Mouse (Mus musculus): Measurements from ENCODE around the gene Mtrf1.
A peak's percentile ranks its signal among the peaks of the same experiment; 100 is the strongest.

Gene Mtrf1

DNA sequence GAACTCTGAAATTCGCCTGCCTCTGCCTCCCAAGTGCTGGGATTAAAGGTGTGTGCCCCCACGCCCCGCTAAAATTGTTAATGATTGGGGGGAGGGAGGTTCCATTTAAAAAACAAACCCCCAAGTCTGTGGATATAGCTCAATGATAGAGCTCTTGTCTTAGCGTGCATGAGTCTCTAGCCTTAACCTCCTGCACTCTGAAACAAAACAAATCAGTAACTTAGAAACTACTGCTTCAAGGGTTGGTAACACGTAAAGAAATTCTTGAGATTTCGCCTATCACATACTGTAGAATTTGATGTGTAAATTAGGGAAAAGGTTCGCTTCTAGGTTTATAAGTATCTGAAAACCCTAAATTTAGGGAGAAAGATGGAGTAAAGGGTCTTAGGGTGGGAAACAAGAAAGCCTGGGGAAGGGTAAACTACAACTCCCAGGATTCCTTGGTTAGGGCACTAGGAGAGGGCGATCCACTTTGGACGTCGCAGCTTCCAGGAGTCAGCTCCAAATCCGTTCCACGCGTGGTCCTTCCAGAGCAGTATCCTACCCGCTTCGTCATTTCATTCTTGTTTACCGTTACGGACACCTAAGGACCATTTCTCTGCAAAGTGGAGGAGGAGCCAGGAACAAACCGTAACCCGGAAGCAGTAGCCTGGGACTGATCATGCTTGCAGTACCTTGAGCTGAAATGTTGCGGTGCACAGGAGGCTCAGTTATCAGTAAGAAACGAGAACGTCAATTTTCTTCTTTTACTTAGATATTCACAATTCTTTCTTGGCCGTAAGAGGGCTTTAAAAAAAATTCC is at the start of gene Mtrf1:
TSS of gene Mtrf1 (plus strand) at position 452 of the 802 bp plus-strand sequence.
- DNase-seq = peak; percentile 61 to 74

DNA sequence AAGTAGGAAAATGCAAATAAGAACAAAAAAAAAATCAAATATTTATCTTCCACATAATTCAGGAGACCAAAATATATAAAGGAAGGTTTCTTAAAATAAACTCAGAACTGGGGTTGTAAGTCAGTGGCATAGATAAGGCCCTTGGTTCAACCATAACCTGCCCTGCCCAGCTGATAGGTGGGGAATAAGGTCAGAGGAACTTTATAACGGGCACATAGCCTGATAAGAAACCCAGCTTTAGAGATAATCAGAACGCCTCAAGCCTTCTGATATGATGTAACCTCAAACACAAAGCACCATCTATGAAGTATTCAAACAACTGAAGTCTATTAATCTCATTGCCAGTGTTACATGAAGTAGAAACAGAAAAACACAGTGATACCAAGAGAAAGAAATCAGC is 39.5 kb upstream of the Mtrf1 start:
- no peak for DNase-seq

DNA sequence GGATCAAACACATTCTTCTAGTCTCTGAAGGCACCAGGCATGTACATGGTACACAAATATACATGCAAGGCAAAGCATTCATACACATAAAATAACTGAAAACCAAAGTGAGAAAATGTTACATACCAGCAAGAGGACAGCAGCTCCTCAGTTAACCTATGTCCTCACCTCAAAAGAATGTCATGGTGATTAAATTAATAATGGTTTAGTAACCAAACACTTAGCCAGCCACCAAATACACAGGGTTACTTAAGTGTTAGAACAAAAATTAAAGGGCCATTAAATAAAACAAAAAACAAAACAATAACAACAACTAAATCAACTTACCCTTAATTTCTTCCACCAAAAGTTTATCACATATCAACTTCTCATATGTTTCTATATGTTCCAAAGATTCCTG is 20.5 kb upstream of the Mtrf1 start:
- DNase-seq = no peak

DNA sequence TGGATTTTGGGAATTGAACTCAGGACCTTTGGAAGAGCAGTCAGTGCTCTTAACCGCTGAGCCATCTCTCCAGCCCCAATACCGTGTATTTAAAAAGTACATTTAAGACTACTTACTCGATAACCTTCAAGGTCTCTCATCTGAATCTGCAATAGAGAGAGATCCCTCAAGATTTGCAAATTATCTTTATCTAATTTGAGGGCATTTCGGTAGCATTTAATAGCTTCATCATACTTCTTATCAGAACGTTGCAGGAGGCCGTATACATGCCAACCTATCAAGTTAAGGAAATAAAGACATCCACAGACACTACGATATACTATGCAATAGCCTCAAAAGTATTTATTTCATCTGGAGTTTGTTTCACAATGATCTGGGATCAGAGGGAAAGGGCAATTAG is 14.5 kb upstream of the Mtrf1 start:
- no peak for DNase-seq

DNA sequence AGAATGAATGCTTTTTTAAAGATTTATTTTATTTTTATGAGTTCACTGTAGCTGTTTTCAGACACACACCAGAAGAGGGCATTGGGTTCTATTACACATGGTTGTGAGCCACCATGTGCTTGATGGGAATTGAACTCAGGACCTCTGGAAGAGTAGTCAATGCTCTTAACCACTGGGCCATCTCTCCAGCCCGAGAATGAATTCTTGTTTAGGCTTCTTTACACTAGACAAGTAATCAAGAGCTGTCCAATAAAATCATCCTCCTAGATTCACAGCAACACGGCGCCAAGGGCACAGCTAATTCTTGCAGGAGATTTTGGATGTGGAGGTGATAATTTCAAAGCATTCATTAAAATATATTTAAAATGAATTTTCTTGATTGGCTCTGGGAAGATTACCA is 9.3 kb upstream of the Mtrf1 start:
- DNase-seq = no peak

DNA sequence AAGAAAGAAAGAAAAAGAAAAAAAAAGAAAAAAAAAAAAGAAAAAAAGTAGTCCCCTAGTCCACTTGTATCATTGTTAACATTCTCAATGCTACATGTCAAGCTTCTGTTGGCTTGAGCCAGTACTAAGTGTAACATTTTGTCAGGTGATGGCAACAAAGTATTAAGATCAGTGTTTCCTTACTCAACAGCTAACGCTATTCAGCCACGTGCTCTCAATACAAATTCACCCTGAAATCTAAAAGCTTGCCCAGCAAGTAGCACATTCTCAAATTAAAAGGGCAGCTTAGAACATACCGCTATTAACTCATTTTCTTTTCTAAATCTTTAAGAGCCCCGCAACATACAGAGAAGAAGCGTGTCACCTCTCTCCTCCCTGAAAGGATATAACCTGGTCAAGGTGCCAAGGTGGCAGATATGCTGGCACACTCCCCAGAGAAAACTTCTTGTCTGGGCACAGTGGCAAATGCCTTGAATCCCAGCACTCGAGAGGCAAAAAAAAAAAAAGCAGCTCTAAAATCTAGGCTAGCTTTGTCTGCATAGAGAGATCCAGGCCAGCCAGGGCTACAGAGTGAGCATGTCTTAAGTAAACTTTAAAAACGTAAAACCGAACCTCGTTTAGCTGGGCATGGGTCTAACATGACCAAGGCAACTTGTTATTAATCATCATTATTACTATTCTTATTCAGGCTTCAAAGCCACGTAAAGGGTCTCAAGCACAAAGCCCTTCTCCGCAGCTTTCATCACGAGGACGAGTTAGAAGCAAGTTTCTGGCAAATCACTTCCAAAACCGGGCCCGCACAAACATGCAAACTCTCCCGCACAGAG is 7.9 kb upstream of the Mtrf1 start:
- DNase-seq = peak; percentile 40 to 56

DNA sequence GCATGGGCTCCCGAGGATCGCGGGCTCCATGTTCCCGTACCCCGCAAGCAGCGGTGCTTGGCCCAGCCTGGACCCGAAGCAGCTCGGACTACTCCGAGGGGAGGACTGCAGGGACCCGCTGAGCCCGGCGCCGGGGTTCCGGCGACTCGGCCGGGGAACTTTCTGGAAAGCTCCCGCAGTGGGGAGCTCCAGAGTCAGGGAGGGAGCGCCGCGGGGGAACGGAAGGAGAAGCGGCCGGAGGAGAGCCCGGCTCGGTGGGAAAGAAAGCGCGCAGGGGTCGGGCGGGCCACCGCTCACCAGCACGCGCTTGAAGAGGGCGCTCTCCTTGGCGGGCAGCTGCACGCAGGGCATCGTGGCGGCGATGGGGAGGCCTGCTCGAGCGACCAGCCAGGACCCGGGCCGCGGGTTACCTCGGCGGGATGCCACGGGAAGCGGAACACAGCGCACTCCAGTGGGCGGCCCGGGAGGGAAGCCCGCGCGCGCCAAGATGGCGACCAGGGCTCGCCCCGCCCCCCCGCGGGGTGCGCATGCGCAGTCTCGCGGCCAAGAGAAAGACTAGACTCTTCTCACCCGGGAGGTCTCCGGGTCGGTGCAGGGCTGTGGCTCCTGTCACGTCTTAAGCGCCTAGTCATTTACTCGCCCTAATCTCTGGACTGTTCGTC is 7.2 kb upstream of the Mtrf1 start, which contains the start of gene Naa16:
TSS of gene Naa16 (minus strand) at position 514 of the 662 bp plus-strand sequence.
- DNase-seq = peak; percentile 95 to 96

DNA sequence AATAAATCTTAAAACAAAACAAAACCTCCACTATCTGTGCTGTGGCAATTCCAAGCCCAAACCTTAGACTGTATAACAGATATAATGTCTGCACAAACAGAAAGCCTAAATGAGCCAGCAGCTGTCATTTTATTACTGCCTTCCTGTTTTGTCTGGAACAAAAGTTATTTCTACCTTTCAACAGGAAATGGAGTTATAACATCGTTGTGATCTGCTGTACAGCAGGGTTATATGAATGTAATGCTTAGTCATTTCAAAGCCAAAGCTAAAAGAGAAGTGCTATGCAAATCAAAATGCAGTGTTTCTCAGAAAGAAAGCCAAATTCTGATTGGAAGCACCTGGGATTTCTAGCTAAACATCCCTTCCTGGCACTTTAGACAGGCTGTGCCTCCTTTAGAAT is 4.3 kb upstream of the Mtrf1 start:
- no peak for DNase-seq

DNA sequence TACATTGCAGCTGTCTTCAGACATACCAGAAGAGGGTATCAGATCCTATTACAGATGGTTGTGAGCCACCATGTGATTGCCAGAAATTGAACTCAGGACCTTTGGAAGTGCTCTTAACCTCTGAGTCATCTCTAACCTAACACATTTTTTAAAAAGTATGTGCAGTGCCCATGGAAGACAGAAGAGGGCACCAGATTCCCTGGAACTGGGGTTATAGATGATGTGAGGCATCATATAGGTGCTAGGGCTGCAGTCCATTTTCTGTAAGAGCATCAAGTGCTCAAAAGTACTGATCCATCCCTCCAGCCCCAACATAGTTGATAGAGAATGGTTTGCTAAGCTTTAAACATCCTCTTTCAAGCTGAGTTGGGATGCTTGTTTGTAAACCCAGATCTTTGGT is 3.0 kb upstream of the Mtrf1 start:
- DNase-seq = peak in 1 of 2 experiments; percentile 21

DNA sequence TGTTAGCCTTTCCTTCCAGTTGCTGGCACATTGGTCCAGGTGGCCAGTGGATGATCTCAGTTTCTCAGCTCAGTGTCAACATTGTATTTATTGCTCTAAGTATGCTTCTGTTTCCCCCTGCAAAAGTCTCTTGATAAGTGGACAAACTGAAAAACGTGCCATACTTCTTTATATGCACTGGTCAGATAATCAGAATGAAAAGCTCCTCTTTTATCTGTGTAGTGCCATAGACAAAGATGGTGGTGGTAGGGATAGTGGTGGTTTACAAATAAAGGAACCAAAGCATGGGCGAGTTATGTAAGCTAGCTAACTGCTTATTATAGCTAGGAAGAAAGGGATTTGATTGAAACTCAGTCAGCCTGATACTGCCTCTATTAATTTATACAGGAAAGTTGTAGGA is 10.1 kb downstream of the Mtrf1 start:
- DNase-seq = no peak

DNA sequence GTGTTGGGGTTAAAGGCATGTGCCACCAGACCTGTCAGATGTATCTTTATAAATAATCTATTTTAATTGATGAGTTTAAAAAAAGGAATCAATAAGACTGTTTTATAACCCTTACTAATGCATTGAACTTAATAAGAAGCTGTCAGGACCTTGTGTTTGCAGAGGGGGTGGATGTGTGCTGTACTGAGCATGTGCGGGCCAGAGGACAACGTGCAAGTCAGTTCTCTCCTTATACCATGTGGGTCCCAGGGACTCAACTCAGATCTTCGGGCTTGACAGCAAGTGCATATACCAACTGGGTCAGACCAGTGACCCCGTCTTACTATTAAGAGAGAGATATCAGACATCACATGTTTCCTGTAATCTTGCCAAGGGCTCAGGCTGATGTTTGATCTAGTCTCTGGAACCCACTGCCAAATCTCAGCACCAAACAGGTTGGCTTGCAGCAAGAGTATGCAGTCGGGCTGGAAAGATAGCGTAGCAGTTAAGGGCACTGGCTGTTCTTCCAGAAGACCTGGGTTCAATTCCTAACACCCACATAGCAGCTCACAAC is 11.8 kb downstream of the Mtrf1 start:
- no peak for DNase-seq

DNA sequence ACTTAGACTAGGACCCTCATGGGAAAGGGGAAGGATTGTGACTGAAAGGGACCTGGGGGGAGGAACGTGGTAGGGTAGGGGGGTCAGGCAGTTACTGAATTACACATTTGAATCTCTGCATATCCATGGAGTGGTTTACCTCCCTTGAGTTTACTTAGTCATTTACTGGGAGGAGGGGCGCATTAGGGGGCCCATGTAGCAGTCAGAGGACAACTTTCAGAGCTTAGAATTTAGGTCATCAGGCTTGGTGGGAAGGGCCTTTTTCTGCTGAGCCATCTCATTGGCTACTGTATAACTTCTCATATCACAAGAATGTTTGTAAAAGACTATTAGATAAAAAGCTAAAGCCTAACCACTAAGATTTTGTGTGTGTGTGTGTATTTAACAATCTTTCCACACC is 13.1 kb downstream of the Mtrf1 start:
- no peak for DNase-seq

DNA sequence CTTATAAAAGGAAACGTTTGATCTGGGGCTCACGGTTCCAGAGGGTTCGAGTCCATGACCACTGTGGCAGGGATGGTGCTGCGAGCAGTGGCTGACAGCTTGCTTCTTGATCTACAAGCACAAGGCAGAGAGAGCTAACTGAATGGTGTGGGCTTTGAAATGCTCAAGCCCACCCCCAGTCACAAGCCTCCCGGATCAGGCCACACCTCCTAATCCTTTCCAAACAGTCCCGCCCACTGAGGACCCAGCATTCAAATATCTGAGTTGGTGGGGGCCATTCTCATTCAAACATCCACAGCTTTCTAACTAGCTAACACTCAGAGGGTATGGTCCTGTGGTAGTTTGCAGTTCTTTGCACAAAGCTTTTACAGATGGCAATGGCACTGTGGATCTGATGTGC is 15.5 kb downstream of the Mtrf1 start:
- DNase-seq = no peak

DNA sequence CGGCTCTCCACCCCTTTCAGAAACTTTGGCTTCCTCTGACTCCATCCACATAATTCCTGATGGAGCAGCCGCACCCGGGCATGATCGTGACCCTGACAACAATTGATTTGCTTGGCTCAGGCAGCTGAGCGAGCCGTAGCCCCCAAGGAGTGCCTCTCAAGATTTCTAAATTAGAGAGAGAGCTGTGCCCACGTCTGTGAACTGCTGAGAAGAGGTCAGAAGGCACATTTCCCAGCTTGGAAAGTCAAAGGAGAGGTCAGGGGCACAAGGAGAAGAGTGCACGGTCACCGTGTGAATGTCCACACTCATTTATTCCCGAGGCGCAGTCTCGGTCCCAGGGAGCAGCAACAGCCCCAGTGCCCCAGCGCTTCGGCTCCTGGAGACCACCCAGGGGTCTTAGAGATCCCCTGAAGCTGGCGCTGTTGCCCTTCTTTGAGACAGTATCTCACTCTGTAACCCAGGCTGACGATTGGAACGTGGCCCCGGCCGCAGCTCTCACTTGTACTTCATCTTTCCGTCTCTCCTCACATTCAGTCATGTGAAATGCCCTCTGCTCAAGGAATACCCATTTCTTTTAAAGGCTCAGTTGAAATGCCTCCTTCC is 22.6 kb downstream of the Mtrf1 start:
- DNase-seq = no peak

DNA sequence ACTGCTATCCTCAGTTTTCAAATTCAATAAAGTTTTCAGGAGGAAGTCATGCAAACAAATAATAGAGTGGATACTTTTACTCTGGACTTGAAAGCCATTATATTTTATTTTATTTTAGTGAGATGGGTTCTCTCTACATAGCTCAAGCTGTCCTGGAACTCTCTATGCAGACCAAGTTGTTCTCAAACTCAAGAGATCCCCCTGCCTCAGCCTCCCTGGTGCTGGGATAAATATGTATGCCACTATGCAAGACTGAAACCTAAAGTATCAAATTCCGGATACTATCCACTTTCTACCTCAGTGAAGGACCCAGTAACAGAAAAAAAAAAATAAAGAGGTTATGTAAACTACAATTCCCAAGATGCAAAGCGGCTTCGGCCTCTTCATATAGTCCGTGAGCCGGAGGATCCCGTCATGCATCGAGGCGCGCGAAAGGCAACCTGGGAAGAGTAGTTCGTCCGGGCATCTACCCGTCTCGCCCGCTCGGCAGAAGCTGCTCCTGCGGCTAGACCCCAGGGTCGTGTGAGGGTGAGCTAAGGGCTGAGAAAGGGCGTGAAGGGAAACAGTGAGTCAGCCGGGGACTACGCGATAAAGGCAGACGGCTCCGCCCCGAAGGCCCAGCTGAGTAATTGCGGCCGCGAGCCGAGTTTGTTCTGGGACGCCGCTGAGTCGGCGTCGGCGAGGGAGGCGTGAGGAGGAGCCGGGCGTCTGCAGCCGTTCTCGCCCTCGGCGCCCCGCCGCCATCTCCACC is 28.6 kb downstream of the Mtrf1 start, which contains the start of gene Kbtbd7:
TSS of gene Kbtbd7 (plus strand) at position 533 of the 751 bp plus-strand sequence.
- peak; percentile 88 to 92 for DNase-seq

DNA sequence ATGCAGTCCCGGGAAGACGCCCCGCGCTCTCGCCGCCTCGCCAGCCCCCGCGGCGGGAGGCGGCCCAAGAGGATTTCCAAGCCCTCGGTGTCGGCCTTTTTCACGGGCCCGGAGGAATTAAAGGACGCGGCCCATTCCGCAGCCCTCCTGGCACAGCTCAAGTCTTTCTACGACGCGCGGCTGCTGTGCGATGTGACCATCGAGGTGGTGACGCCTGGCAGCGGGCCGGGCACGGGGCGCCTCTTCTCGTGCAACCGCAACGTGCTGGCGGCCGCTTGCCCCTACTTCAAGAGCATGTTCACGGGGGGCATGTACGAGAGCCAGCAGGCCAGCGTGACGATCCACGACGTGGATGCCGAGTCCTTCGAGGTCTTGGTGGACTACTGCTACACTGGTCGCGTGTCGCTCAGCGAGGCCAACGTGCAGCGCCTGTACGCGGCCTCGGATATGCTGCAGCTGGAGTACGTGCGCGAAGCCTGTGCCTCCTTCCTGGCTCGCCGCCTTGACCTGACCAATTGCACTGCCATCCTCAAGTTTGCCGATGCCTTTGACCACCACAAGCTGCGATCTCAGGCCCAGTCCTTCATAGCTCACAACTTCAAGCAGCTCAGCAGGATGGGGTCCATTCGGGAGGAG is 29.3 kb downstream of the Mtrf1 start:
- peak in 1 of 2 experiments; percentile 22 for DNase-seq

DNA sequence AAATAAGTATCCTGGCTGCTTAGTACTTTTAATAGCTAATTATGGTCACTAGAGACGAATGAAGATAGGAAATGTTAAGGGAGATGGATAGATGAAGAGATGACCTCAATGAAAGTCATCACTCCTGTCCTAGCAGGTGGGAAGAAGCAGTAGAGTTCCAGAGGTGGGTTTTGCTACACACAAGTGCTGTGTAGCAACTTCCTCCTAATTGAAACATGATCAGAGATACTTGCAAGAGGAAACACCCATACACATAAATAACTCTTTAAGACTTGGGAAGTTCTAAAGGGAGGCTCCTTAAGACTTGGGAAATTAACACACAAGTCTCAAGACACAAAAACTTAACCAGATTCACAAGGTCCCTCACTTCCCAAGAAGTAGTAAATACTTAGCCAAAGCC is 36.5 kb downstream of the Mtrf1 start:
- no peak for DNase-seq

DNA sequence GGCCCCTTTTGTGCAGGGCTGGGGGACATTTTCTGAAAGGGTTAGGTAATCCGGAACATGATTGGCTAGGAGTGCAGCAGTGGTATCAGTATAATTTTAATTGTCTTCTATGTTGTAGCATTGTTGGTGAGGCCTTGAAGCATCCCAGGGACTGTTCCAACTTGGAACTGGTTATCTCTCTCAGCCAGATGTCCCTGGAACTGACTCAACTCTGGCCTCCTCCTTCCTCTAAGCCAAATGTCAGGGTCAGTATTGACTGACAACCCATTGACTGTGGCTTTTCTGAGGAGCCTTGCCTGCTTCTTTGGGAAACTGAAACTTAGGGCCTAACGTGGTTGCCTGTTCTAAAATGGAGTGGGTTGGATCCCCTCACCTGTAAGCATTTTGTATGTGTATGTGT is 43.1 kb downstream of the Mtrf1 start:
- DNase-seq = no peak

DNA sequence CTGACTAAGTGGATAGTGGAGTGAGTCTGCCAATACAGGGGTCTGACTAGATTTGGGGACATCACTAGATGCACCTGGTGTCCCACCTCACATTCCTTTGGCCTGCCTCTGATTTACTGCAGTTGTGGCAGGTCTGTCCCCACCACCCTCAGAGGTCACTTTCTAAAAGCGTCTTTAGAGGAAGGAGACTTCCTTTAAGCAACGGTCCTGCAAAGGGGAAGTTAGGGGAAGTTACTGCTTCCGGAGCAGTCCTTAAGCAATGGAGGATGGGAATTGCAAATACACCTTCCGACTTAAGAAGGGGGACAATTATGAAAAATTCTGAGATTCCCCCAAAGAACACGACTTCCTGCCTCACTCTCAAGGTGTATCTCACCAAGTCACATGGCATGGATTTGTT is 43.9 kb downstream of the Mtrf1 start:
- no peak for DNase-seq

DNA sequence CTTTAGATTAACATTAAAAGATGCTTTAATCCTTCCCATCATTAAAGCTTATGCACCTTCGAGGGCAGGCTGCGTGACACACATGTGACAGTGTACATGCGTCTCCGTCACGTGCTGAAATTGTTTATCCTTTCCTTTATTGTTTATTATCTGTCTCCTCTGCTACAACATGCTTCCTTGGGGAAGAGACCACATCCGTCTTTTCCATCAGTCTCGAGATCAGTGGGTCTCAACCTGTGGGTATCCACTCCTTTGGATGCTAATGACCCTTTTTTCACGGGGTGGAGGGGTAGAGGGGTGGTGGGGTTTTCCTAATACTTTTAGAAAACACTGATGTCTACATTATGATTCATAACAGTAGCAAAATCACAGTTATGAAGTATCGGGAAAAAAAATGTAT is 47.0 kb downstream of the Mtrf1 start:
- DNase-seq = no peak

DNA sequence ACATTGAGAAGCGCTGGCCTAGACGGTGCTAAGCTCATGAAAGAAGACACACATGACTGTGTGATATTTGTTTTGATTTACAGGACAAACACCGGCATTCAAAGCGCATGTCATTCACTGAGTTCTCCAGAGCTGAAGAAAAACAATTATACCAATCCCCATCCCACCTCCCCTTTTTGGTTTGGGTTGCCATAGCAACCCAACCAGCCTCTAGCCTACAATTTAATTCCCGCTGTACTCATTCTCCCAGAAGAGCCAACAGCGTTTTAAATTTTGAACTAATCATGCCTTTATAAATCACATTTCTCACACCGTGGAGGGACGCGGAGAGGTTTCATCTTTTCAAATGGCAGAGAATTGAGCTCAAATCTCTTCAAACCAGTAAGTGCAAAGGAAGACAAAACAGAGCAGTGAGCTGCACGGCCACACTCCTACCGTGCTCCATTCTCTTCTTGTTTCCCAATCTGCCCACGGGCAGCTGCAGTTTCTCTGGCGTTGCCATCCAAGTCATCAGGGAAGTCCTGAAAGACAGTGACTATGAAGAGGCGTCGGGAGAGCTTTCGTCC is 47.6 kb downstream of the Mtrf1 start:
- DNase-seq = no peak

Measured in cerebellum, postnatal 36 days (tissue).